Mouse (Mus musculus): ENCODE results near the gene Kcnn3.

DNA sequence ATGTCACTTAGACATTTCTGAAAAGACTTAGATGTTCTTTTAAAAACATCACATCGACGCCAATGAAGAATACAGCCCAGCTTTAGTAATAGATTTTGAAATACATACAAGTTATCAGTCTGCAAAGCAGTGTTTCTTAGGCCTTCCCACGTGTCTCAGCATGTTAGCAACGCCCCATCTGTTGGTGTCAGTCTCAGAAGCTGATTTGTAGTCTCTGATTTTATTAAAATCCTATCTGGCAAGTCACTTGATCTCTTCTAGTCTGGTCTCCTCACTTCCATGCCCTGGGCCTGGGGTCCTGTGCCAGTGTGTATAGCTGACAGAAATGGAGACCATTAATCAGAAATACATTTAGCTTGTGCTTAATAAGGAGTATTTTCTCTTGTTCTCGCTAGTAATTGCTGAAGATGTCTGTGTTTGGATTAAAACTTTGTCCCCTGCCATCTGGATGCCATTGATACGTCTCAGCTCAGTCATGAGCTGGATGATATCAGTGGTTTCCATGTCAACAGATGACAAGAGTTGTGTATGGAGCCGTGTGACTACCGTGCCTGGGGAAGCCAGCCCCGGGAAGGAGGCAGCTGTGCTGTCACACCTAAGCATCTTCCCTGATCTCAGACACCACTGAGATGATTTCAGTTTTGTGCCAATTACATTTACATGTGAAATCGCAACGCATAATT, 140.1 kb downstream of the Kcnn3 start:
- TF ChIP-seq CTCF (IDR thresholded peaks at IDR 0.05; ENCODE audit: borderline replicate concordance, control insufficient read depth, extremely low read depth, insufficient read depth, low read length, poor library complexity) (no peak), POLR2A (IDR thresholded peaks at IDR 0.05; ENCODE audit: control insufficient read depth, extremely low read depth, insufficient read depth, low read length, poor library complexity) (no peak)
